Mouse (Mus musculus): ENCODE measurements around the gene Gpatch4.

GRCm38 (mm10) chr3:88074351-88074750 is 31.4 kb downstream of the Gpatch4 start:
- TF ChIP-seq TAL1 (IDR thresholded peaks at IDR 0.05; ENCODE audit: low read length): no peak
- no peak for TF ChIP-seq GATA1 (IDR thresholded peaks at IDR 0.05; ENCODE audit: low read length)
